In the genomic region with DNA sequence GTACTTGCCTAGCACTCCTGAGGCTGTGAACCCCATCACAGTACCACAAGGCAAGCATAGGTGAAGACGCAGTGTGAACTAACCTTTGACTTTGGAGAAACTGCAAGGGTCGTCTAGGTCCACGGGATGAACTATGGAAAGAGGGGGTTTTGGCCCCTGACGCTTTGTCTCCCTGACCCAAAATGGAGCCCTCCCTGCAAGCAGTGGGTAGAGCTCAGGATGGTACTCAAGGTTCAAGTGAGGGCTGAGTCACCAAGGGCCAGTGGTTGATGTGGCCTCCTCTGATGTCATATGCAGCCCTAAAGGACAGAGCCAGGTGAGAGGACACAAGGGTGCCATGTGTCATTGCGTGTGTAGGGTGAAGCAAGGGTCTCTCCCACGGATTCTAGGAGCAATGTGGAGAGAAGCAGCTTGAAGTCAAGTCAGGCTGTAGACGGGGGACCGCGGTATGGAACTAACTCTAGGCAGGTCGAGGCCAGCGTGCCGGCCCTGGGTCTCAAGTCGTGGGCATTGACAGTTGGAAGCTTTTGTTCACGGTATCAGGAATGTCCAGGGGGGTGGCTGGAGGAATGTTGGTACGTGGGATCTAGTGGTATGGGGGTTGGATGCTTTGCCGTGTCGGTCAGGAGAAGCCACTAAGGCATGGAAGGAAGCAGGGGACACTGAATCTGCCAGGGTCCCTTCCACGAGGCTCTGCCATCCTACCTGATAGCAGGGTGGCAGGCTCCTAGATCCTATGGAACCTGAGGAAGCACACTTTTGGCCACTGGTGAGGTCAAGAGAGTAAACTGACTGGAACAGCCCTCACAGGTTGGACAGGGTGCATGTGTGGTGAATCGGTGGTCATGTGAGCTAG, we compare ENCODE assay signal across 16 mouse cellular contexts. TPM values are rescaled to one million over a fixed set of nuclear protein-coding genes. Genes with fewer than 3 reads are reported as not detected.
DNase-seq lines count a peak whose midpoint lies in the region; ATAC-seq and TF ChIP-seq lines count a peak whose summit lies in the region.
"Had no signal": no experiment of that assay in that cellular context is flagged by ENCODE, and none has a peak within 500 bp of the region (broad histone marks: within the 10 kb centered on the region; RNA-seq: fewer than 3 reads in every experiment).

No protein-coding gene starts in this region.

- 0 out of 2 replicates have a peak overlapping the region, but pooled peaks have one; percentile 1 for H3K27ac ChIP-seq in forebrain, embryonic 10.5 days
- H3K27ac ChIP-seq in forebrain, postnatal 0 days (ENCODE audit: low read depth, low read length) = no peak overlapping the region
- H3K27ac ChIP-seq in small intestine, adult 2 months (ENCODE audit: insufficient read depth, low read depth, low read length) = no peak overlapping the region
- H3K27ac ChIP-seq: forebrain, embryonic 12.5 days had no signal

- 0 out of 2 replicates have a peak, but pooled peaks have one; percentile 12 for TF ChIP-seq POLR2A in small intestine, adult 2 months (IDR thresholded peaks at IDR 0.05; ENCODE audit: low read depth, low read length)

- H3K4me1 ChIP-seq in forebrain, embryonic 10.5 days = peaks cover 62% of the 10 kb centered on the region
- H3K4me1 ChIP-seq in forebrain, postnatal 0 days (ENCODE audit: insufficient read depth) = no peaks in the 10 kb centered on the region
- peaks cover 10% of the 10 kb centered on the region for H3K4me1 ChIP-seq in small intestine, adult 2 months (ENCODE audit: control insufficient read depth, insufficient read depth, insufficient read length, low read length)

- H3K9me3 ChIP-seq in forebrain, embryonic 10.5 days = no peaks in the 10 kb centered on the region
- H3K9me3 ChIP-seq in forebrain, postnatal 0 days (ENCODE audit: low read length) = no peaks in the 10 kb centered on the region
- H3K9me3 ChIP-seq: embryonic facial prominence, embryonic 13.5 days; forebrain, embryonic 12.5 days; lung, embryonic 15.5 days; midbrain, embryonic 15.5 days had no signal

- WGBS in forebrain, embryonic 10.5 days = 92% methylated on average over 19 of the region's 19 CpGs
- WGBS in forebrain, postnatal 0 days = 90% methylated on average over 19 of the region's 19 CpGs
- WGBS in small intestine, adult 2 months = 94% methylated on average over 19 of the region's 19 CpGs

- H3K4me3 ChIP-seq in forebrain, embryonic 10.5 days = no peak overlapping the region
- no peak overlapping the region for H3K4me3 ChIP-seq in forebrain, postnatal 0 days (ENCODE audit: low read depth, low read length)
- no peak overlapping the region for H3K4me3 ChIP-seq in small intestine, adult 2 months (ENCODE audit: low read depth, low read length)
- H3K4me3 ChIP-seq: embryonic facial prominence, embryonic 13.5 days; forebrain, embryonic 12.5 days; heart, adult 2 months; midbrain, embryonic 15.5 days had no signal

- no peak for TF ChIP-seq CTCF in forebrain, postnatal 0 days (IDR thresholded peaks at IDR 0.05; ENCODE audit: low read depth)
- TF ChIP-seq CTCF in small intestine, adult 2 months (IDR thresholded peaks at IDR 0.05; ENCODE audit: extremely low read depth, insufficient read length, insufficient replicate concordance, low read depth, low read length) = no peak

- H3K4me2 ChIP-seq in forebrain, postnatal 0 days (ENCODE audit: low read depth) = no peak overlapping the region
- H3K4me2 ChIP-seq: midbrain, embryonic 15.5 days had no signal

- H3K9ac ChIP-seq in forebrain, postnatal 0 days = no peak overlapping the region
- H3K9ac ChIP-seq: embryonic facial prominence, embryonic 13.5 days; forebrain, embryonic 12.5 days; midbrain, embryonic 15.5 days had no signal

- no peak for ATAC-seq in forebrain, postnatal 0 days
- ATAC-seq in megakaryocyte-erythroid progenitor cell, adult 5-6 weeks (replicated peaks; ENCODE audit: low FRiP score, low TSS enrichment, poor library complexity, severe bottlenecking) = no peak
- ATAC-seq: midbrain, embryonic 15.5 days had no signal

- H3K27me3 ChIP-seq in forebrain, embryonic 10.5 days (ENCODE audit: poor library complexity, severe bottlenecking) = peaks cover 12% of the 10 kb centered on the region; the same call in 1 of the 2 replicates
- no peaks in the 10 kb centered on the region for H3K27me3 ChIP-seq in forebrain, postnatal 0 days (ENCODE audit: insufficient read depth, low read length)
- no peaks in the 10 kb centered on the region for H3K27me3 ChIP-seq in small intestine, adult 2 months (ENCODE audit: control insufficient read depth, insufficient read depth, low read length)
- H3K27me3 ChIP-seq: embryonic facial prominence, embryonic 13.5 days; forebrain, embryonic 12.5 days; lung, embryonic 15.5 days; midbrain, embryonic 15.5 days had no signal

- peaks cover 65% of the 10 kb centered on the region for H3K36me3 ChIP-seq in forebrain, embryonic 10.5 days (replicated peaks)
- peaks cover 38% of the 10 kb centered on the region for H3K36me3 ChIP-seq in forebrain, postnatal 0 days (ENCODE audit: insufficient read depth)
- H3K36me3 ChIP-seq in small intestine, adult 2 months (ENCODE audit: control insufficient read depth, insufficient read depth, low read length) = peaks cover 14% of the 10 kb centered on the region

- no peak for DNase-seq in forebrain, embryonic 10.5 days (ENCODE audit: extremely low spot score, low spot score)
- no peak for DNase-seq in forebrain, postnatal 0 days
- DNase-seq in kidney, adult 9 months = peak; percentile 42
- no peak for DNase-seq in kidney, adult 8-10 months
- DNase-seq in thymus, postnatal 14 days = peak; percentile 4
- no peak for DNase-seq in thymus, postnatal 0 days (ENCODE audit: low spot score)
- DNase-seq: kidney, postnatal 4 days; layer of hippocampus, postnatal 36 days; right cerebral cortex, postnatal 4 days had no signal

RNA-seq across cellular contexts. Expression of a gene that starts 9.4 kb away (rescaled TPM):
- polyA plus RNA-seq in forebrain, embryonic 10.5 days (2016; fragmentation: Nextera tagmentation; extraction: Ambion mirVana) = 4.7 and 4.9 TPM in 2 replicates
- 14.2 and 15.9 TPM in 2 replicates for total RNA-seq in forebrain, postnatal 0 days (2014; rRNA removed)
- 6.8 and 8.1 TPM in 2 replicates for polyA plus RNA-seq in forebrain, postnatal 0 days (2015; fragmentation: Nextera tagmentation; extraction: Ambion mirVana)
- polyA plus RNA-seq in thymus, postnatal 0 days (2015; fragmentation: Nextera tagmentation; extraction: Ambion mirVana) = 4.9 and 5.8 TPM in 2 replicates
- 9.5 and 23.6 TPM in 2 replicates for polyA plus RNA-seq in small intestine, adult 2 months (2012; rRNA removed)
- total RNA-seq in megakaryocyte-erythroid progenitor cell, adult 5-6 weeks (2014; fragmentation: Nextera tagmentation) = 9.1 and 17.1 TPM in 2 replicates
- 2.6 and 3.6 TPM in 2 replicates for total RNA-seq in megakaryocyte-erythroid progenitor cell, adult 5-6 weeks (2017)

RNA-seq across cellular contexts. Expression of a gene that starts 56.8 kb away (rescaled TPM):
- 6.5 and 6.8 TPM in 2 replicates for polyA plus RNA-seq in forebrain, embryonic 10.5 days (2016; fragmentation: Nextera tagmentation; extraction: Ambion mirVana)
- total RNA-seq in forebrain, postnatal 0 days (2014; rRNA removed) = 39.2 and 47.1 TPM in 2 replicates
- polyA plus RNA-seq in forebrain, postnatal 0 days (2015; fragmentation: Nextera tagmentation; extraction: Ambion mirVana) = 13.7 and 18.9 TPM in 2 replicates
- 2.2 and 3.1 TPM in 2 replicates for polyA plus RNA-seq in thymus, postnatal 0 days (2015; fragmentation: Nextera tagmentation; extraction: Ambion mirVana)
- 6.8 and 9.7 TPM in 2 replicates for polyA plus RNA-seq in small intestine, adult 2 months (2012; rRNA removed)
- 8.3 and 10.3 TPM in 2 replicates for total RNA-seq in megakaryocyte-erythroid progenitor cell, adult 5-6 weeks (2014; fragmentation: Nextera tagmentation)
- 3.1 and 10.1 TPM in 2 replicates for total RNA-seq in megakaryocyte-erythroid progenitor cell, adult 5-6 weeks (2017)

RNA-seq across cellular contexts. Expression of a gene that starts 57.8 kb away (rescaled TPM):
- 63.0 and 66.1 TPM in 2 replicates for polyA plus RNA-seq in forebrain, embryonic 10.5 days (2016; fragmentation: Nextera tagmentation; extraction: Ambion mirVana)
- 32.7 and 33.2 TPM in 2 replicates for total RNA-seq in forebrain, postnatal 0 days (2014; rRNA removed)
- 23.8 and 25.5 TPM in 2 replicates for polyA plus RNA-seq in forebrain, postnatal 0 days (2015; fragmentation: Nextera tagmentation; extraction: Ambion mirVana)
- 39.5 and 41.4 TPM in 2 replicates for polyA plus RNA-seq in thymus, postnatal 0 days (2015; fragmentation: Nextera tagmentation; extraction: Ambion mirVana)
- 1.7 and 1.9 TPM in 2 replicates for polyA plus RNA-seq in small intestine, adult 2 months (2012; rRNA removed)
- total RNA-seq in megakaryocyte-erythroid progenitor cell, adult 5-6 weeks (2014; fragmentation: Nextera tagmentation) = 80.0 and 80.7 TPM in 2 replicates
- 139 and 154 TPM in 2 replicates for total RNA-seq in megakaryocyte-erythroid progenitor cell, adult 5-6 weeks (2017)

Comparison
In these comparisons a context has a peak if more than half of its experiments do, and no peak if none do; other contexts are left out.
1. DNase-seq: peak in kidney, adult 9 months (single experiment) and thymus, postnatal 14 days (single experiment); none in forebrain, embryonic 10.5 days (single experiment), forebrain, postnatal 0 days (single experiment), kidney, adult 8-10 months (0 of 2) and thymus, postnatal 0 days (single experiment).